Mouse (Mus musculus): ENCODE results near the gene Pafah2. TPM values are rescaled to one million over a fixed set of nuclear protein-coding genes. Genes with fewer than 3 reads are reported as not detected.

Pafah2 gene
- total RNA-seq, 2 experiments from 2014 or later = 10.4 to 10.5 TPM

DNA sequence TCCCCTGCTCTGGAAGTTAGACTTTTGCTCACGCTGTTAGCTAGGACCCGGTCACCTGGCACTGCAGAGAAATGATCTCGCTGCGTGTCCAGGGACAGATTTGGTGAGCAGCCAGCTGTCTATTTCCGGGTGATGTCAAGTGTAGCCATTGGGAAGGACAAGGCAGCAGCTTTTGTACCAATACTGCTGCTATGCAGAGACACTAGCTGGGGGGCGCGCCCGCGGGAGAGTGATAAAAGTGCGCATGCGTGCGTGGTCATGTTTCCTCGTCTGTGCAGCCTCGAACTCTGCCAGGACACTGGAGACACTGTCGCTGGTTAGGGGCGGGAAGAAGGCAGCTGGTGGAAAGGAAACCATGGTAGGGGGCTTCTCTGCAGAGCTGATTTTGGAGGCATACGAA lies 20.1 kb downstream of the Pafah2 start:
- ATAC-seq (replicated peaks; ENCODE audit: poor library complexity, severe bottlenecking) = no peak

DNA sequence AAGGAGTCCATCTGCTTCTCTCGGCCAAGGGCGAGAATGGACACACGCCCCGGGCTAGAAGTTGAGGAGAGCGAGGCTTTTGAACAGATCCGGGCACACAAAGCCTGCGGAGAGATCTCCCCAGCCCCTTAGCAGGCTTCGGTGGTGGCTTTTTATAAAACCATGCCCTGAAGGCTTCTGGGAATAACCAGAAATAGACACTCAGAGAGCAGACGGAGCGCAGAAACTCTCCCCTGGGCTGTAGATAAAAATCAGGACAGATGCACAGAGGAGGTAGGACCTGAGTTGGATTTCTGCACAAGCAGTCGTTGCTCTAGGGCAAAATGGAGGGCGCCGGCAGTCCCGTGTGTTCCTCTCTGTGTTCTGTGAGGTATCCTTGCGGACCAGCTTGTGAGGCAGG lies 20.5 kb downstream of the Pafah2 start:
- no peak for ATAC-seq (replicated peaks; ENCODE audit: poor library complexity, severe bottlenecking)

DNA sequence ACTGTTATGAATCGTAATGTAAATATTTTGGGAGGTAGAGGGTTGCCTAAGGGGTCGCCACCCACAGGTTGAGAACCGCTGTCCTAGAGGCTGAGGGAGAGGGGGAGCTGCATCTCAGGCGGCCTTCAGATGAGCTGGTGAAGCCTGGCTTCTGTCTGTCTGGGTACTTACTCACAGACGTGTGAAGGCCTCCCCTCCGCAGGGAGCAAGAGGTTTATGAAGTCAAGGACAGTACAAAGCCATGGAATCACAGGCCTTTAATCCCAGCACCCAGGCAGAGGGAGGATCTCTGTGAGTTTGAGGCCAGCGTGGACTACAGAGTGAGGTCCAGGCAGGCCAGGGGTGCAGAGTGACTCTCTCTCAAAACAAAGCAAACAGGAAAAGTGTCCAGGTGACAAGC lies 21.0 kb downstream of the Pafah2 start:
- no peak for ATAC-seq (replicated peaks; ENCODE audit: poor library complexity, severe bottlenecking)

DNA sequence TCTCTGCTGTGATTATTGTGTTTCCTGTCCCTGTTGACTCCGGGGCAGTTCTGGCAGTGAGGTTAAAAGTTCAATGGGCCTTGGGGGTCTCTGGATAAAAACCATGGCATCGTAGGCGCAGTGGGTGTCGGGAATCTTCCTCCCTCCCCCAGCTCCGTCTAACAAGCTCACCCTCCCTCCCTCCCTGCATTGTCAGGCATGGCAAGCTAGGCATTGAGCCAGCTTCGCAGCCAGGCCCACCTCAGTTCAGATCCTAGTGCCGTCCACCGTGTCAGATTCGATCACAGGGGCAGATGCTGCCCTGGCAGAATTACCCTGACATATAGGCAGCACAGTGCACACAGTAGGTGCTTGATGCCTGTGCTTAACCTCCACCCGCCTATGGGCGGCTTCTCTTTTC lies 25.9 kb downstream of the Pafah2 start:
- no peak for ATAC-seq (replicated peaks; ENCODE audit: poor library complexity, severe bottlenecking)

DNA sequence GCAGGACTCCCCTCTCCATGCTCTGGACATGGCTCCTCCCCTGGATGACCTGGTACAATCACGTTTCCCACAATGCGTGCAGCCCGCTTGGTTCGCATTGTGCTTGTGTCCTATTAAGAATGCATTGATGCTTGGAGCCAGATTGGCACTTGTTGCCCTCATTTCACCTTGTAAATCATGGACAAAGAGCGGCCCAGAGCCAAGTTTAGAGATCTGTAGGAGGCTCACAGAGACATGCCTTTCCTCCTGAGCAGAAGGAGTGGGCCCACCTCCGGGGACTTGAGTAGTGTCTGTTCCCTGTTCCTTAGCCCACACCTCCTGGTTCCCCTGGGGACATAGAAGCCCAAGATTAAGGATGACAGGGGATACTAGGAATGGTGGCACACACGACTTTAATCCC lies 27.8 kb downstream of the Pafah2 start:
- no peak for ATAC-seq (replicated peaks; ENCODE audit: poor library complexity, severe bottlenecking)

DNA sequence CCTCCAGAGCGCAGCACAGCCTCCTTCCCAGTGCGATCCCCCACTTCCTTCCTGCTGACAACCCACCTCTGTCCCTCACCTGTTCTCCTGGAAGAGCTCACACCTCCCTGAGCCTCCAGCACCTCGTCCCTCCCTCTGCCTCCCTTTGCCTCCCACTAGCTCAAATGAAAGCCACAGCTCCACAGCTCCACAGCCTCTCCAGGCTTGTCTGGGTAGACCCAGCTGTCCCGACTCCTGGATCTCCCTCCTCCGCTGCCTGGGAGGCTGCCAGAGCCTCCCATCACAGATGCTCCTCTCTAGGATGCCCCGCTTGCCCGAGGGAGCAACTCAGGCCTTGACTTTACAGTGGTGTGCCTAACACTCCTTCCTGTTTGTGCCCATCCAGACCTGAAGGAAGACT lies 29.0 kb downstream of the Pafah2 start:
- ATAC-seq (replicated peaks; ENCODE audit: poor library complexity, severe bottlenecking) = no peak

DNA sequence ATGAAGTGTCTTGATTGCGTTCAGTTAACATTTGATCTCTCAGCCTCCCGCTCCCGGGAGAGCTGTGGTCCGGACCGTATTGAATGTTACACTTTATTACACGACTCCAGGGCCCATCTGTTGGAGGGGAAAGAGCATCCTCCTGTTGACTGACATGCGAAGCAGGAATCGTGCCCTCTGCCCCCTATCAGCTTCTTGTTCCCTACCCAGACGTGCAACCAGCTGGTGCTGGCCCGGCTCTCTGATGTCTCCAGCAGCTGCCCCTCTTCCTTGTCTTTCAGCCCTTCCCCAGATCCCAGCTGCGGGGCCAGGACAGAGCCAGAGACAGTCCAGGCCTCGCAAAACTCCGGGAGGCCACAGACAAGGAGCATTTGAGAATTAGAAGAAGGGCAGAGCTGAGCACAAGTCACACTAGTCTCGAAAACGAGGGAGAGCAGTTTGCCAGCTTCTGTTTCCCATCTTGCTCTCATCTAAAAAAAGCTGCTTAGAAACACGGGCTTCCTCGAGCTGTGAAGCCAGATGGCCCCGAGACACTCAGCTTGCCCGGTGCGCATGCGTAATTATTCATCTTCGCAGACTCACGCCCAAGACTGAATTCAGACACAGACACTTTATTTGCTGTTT lies 34.4 kb downstream of the Pafah2 start:
- ATAC-seq (replicated peaks; ENCODE audit: poor library complexity, severe bottlenecking) = no peak

DNA sequence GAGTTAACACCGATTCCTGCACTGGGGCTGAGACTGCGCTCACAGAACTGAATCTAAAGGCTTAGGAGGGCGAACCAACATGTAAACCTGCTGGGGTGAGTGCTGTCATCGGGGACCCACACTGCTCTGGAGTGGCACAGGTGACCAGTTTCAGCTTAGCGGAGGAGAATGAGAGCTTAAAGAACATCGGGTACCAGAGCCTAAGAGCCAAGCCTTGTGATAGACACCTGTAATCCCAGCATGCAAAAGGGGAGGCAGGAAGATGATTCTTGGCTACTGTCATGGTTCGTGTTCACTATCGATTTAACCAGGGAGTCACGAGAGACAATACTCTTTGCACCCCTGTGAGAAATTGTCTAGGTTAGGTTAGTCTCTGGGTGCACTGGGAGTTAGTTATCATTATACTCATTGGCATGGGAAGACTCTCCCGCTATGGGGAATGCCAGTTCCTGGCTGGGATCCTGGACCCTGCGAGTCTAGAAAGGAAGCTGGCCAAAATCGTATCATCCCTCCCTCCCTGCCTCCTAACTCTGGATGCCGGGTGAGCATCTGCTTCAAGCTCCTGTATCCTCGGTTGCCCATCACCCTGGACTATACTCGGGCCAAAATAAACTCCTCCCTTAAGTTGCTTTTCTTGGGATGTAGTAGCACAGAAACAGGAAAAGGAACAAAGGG lies 36.7 kb downstream of the Pafah2 start:
- no peak for ATAC-seq (replicated peaks; ENCODE audit: poor library complexity, severe bottlenecking)

DNA sequence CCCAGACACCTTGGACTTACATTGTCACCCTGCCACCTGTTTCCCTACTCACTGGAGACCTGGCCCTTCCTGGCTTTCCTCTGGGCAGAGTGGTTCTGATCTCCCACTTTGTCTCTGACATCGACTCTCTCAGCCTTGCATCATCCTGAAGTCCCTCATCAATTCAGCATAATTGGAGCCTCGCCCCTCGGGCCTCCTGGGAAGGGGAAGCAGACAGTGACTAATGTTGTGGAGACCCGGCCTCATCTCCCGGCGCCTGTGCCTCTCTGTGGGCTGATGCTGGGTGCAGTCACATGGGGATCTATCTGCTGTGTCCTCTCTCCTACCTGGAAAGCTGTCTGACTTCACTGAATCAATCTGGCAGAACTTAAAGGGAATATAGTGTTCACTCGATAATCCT lies 40.1 kb downstream of the Pafah2 start:
- no peak for ATAC-seq (replicated peaks; ENCODE audit: poor library complexity, severe bottlenecking)

DNA sequence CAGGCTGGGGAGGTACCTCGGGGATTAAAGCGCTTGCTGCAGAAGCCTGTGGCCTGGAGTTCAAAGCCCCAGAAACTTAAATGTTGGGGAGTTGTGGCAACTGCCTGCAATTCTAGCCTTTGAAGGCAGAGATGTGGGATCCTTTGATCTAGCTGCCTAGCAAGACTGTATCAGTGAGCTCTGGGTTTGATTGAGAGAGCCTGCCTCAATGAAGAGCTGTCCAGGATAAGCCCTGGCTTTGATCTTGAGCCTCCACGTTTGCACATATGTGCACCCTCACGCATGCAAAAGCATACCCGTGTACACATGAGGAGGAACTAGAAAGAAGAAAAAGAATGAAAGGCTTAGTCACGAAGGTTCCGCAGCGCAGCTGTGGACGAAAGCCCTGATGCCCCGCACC lies 40.5 kb downstream of the Pafah2 start:
- ATAC-seq (replicated peaks; ENCODE audit: poor library complexity, severe bottlenecking) = no peak

DNA sequence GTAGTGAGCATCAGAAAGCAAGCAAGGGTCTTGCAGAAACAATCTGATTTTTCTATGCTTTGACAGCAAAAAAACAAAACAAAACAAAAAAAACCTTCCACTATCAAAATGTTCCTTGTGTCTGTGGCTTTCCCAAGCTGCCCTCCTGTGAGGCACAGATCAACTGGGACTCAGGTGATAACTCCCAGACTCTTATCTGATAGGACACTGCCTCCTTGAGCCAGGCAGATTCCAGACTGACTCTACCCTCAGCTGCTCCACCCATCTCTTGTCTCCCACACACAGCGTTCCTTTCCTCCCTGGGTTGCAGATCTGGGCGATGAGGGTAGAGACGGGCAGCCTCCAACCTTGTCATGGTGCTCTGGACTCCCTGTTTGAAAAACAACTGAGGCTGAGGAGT lies 43.0 kb downstream of the Pafah2 start:
- no peak for ATAC-seq (replicated peaks; ENCODE audit: poor library complexity, severe bottlenecking)

DNA sequence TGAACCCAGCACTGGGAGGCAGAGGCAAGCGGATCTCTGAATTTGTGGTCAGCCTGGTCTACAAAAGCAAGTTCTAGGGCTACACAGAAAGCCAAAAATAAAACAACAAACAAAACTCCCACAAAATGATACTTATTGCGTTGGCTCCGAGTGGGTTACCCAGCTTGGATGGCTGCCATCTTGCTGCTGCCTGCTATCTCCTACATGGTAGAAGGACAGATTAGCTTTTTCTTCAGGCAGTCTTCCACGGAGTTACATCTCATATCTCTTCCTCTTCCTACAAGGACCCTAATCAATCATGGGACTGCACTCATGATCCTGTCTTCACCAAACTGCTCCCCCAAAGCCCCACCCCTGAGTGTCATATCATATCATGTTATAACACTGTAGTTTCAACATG lies 43.8 kb downstream of the Pafah2 start:
- no peak for ATAC-seq (replicated peaks; ENCODE audit: poor library complexity, severe bottlenecking)

DNA sequence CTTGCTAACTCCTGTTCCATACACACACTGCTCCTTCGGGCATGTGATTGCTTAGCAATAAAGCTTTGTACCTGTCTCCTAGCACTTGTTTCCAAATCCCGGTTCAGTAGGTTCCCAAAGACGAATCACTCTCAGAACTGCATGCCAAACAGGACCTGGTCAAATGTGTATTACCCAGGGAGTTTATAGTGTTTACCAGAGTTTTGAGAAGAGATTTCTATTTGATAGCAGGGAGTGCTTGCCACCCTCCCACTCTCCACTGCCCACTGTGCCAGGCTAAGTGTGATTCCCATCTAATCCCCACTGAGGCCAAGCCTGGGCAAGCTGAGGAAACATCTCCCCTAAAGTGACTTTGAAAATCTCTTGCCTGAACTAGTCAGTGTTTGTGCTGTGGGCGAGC lies 46.1 kb downstream of the Pafah2 start:
- no peak for ATAC-seq (replicated peaks; ENCODE audit: poor library complexity, severe bottlenecking)

DNA sequence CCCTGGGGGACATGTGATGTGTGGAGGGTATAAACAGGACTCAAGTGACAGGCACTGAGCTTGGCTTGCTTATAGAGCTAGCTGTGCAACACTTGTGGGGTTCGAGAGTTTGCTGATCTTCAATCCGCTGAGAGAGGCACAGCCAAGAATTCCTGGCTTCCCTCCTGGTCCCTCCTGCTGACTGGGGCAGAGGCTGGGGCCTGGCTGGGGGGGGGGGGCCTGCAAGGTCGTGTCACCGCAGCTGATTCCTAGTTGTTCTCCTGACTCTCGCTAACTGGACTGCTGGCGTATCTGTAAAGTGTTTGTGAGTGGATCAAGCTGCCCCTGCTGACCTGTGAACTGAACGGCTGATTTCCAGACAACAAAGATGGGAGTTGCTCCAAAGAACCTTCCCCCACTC lies 47.5 kb downstream of the Pafah2 start:
- ATAC-seq (replicated peaks; ENCODE audit: poor library complexity, severe bottlenecking) = no peak

DNA sequence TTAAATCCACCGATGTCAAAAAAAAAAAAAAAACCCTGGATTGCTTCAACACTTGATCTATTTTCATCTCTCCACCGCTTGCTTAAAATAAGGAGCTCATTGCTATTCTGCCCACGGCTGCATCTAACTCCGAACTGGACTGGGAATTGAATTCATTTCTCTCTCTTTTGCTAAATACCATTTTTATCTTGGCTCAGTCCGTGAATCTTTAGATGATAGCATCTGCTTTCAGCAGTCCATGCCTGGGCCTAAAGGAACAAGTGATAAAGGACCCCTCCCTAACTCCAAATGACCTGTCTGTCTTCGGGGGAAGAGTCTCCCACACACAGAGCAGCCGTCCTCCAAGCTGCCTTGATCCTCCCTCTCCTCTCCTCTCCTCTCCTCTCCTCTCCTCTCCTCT lies 48.8 kb downstream of the Pafah2 start:
- ATAC-seq (replicated peaks; ENCODE audit: poor library complexity, severe bottlenecking) = no peak

DNA sequence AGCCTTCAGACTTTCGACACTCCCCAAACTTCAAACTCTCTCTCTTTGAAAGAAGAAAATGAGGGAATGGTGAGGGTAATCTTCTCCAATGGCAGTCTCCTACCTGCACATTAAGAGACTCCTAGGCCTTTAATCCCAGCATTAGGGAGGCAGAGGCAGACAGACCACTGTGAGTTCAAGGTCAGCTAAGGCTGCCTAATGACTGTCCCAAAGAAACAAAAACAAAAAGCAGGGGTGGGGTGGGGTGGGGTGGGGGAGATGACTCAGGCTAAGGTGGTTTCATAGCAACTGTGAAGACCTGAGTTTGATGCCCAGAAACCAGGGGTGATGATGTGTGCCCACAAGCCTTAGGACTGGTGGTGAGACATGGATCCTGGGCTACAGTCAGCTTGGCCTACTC lies 49.4 kb downstream of the Pafah2 start:
- no peak for ATAC-seq (replicated peaks; ENCODE audit: poor library complexity, severe bottlenecking)

DNA sequence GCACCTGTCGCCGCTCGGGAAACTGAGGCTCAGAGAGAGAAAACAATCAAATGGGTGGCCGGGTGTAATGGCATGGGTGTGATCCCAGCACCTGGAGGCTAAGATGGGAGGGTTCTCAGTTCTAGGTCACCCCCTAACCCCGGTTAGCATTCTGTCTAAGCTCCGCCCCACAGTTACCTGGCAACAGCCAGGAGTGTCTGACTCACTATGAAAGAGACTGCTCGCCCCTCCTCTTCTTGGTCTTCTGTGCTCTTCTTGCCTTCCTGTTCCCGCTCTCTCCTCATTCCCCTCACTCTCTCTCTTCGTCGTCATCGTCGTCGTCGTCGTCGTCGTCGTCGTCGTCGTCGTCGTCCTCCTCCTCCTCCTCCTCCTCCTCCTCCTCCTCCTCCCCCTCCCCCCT lies 51.8 kb downstream of the Pafah2 start:
- no peak for ATAC-seq (replicated peaks; ENCODE audit: poor library complexity, severe bottlenecking)

DNA sequence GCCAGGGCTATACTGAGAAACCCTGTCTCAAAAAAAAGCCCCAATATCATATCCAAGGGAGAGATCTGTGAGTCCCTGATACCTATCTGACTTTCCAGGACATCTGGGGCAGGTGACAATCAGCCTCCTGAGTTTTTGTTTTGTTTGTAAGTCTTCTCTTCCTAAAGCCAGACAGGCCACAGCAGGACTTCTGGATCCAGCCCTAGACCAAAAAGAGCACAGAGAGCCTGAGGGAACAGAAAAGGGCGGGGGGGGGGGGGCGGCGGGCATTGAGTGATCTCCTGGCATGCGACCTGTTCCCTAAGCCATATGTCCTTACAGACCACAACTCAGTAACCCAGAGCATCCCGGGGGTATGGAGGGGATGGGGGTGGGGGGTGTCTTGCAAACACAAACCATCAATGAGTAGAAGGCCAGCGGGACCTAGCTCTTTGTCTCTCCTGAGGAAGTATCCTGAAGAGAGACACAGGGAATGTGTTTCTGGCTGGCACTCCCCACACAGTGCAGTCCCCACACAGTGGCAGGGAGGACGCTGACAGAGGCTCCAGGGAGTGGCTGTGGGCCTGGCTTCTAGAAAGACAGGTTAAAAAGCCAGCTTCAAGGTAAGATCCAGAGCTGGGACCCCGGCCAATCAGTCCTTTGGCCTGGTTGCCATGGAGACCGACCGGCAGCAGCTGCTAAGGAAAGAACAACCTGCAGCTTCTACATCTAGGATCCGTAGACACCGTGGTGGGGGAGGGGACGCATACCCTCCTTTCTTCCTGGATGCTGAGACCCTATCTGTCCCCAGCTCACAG lies 53.7 kb downstream of the Pafah2 start:
- no peak for ATAC-seq (replicated peaks; ENCODE audit: poor library complexity, severe bottlenecking)

DNA sequence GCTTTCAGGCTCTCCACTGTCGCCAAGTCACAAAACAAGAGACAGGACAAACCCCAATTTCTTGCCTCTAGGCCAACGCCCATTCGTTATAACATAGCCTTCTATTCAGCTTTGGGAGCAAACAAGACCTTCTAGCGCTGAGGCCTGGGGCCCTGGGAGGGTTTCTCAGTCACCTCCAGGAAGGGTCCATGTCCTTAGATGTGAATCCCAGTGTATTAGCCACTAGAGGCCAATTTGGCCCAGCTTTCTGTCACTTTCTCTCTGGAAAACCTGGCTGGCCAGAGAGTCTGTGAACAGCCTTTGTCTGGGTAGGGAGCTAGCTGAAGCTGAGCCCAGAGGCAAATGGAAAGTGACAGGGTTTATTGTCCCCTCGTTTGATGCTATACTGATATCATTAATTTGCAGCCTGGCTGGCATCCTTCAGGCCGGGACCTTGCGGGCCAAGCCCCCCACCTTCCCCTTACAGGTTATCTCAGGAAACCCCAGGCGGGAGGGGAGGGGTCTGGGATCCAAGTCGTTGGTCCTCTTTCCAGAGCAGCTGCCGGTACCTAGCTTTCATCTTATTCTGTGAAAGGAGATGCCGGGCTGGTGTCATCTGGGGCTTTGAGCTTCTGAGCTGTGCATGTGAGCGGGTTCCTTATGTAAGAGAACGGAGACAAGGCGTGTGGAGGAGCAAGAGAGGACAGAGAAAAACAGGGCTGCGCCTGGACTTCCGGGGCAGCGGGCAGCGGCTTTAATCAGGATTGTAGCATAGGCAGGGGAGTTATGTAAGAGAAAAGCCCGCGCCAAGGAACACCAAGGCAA lies 54.5 kb downstream of the Pafah2 start:
- no peak for ATAC-seq (replicated peaks; ENCODE audit: poor library complexity, severe bottlenecking)

DNA sequence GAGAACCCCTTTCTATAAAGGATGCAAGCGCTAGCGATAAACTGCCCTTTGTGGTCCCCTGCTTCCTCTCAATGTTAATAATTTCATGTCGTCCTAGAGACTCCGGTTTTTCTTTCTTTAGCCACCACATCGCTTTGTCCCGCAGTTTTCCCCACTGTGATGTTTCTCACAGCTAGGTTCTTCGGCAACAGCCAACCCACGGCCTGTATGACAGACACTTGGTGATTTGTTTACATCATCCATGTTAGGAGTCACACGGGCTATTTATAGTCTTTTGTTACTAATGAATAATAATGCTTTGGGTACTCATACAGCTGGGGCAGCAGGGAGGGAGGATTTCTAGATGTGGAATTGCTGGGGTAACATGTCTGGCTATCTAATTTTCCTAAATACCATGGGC lies 55.4 kb downstream of the Pafah2 start:
- no peak for ATAC-seq (replicated peaks; ENCODE audit: poor library complexity, severe bottlenecking)
